Mouse (Mus musculus): ENCODE results near the gene Lag3. TPM values are rescaled to one million over a fixed set of nuclear protein-coding genes. Genes with fewer than 3 reads are reported as not detected.
A peak's percentile ranks its signal among the peaks of the same experiment; 100 is the strongest.

Gene Lag3
- polyA plus RNA-seq, 1 experiment from 2014 or later = 2.9 TPM

DNA sequence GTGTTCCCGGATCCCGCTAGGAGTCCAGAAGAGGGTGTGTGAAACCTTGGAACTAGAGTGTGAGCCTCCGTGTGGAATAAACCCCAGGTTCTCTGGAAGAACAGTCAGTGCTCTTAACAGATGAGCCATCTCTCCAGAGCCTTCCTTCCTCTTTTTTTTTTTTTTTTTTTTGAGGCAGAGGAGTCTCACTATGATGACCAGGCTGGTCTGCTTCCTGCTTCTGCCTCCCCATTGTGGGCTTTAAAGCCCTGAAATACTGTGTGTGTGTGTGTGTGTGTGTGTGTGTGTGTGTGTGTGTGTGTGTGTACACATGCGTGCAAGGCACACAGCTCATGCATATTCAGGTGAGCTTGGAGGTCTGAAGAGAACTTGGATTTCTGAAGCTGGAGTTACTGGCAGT is 10.0 kb upstream of the Lag3 start:
- H3K36me3 ChIP-seq (ENCODE audit: insufficient read depth, low read length) = no peaks in the 10 kb centered on the region
- H3K4me1 ChIP-seq (replicated peaks; ENCODE audit: insufficient read depth, low read length) = peaks cover 21% of the 10 kb centered on the region
- H3K4me2 ChIP-seq (ENCODE audit: low read length) = no peak overlapping the region
- no peak overlapping the region for H3K4me3 ChIP-seq (replicated peaks; ENCODE audit: low read depth, low read length)
- WGBS = 62% methylated on average over 4 of the region's 4 CpGs
- DNase-seq (ENCODE audit: low spot score) = no peak
- H3K27ac ChIP-seq = peak overlapping the region; percentile 99; the same call in 1 of the 2 replicates
- no peak for ATAC-seq (replicated peaks; ENCODE audit: low FRiP score, low read depth)
- TF ChIP-seq CTCF (IDR thresholded peaks at IDR 0.05; ENCODE audit: low read depth) = no peak
- H3K27me3 ChIP-seq (ENCODE audit: insufficient read depth, low read length) = no peaks in the 10 kb centered on the region
- H3K9me3 ChIP-seq (replicated peaks; ENCODE audit: low read length) = no peaks in the 10 kb centered on the region
- H3K9ac ChIP-seq (ENCODE audit: low read depth, low read length) = no peak overlapping the region

DNA sequence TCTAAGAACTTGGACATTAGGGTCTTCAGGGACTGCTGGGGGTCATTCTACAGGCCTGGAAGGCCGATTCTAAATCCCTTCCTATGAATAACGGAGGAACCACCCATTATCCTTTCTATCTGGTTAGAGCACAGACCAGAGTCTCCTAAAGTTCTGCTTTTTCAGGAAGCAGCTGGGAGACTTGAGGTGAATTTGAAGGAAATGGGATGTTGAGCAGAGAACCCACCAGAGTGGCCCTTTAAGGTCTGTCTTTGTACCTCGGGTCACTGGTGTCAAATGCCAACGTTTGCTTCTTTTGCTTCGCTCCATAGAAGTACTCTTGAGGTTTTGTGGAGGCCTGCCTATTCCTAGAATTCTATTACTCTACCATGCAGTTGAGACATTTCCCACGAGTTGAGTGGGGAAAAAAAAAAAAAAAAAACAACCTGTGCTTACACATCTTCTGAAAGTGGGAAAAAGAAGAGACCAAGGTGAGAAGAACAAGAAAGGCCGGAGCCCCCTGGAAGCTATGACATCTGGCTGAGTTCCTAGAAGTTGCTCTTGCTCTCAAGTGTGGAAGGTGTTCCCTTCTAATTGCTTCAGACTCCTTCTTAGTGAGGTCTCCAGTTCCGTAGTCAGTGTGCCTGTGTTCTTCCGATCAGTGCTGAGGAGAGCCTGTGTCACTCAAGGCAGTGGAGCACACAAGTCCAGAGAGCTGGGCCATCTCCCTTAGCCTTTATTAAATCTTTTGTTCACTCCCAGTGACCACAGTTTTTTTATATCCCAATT is 9.0 kb upstream of the Lag3 start:
- Histone ChIP-seq H3K27ac (peak overlapping the region; percentile 99), H3K4me3 (replicated peaks; ENCODE audit: low read depth, low read length) (0 out of 2 replicates have a peak overlapping the region, but pooled peaks have one; percentile 23), H3K27me3 (ENCODE audit: insufficient read depth, low read length) (no peaks in the 10 kb centered on the region), H3K9ac (ENCODE audit: low read depth, low read length) (no peak overlapping the region), H3K9me3 (replicated peaks; ENCODE audit: low read length) (no peaks in the 10 kb centered on the region), H3K4me1 (replicated peaks; ENCODE audit: insufficient read depth, low read length) (peaks cover 29% of the 10 kb centered on the region), H3K4me2 (ENCODE audit: low read length) (peak overlapping the region; percentile 84; the same call in 1 of the 2 replicates), H3K36me3 (ENCODE audit: insufficient read depth, low read length) (no peaks in the 10 kb centered on the region)
- TF ChIP-seq CTCF (IDR thresholded peaks at IDR 0.05; ENCODE audit: low read depth) = no peak
- WGBS = 21% methylated on average over 9 of the region's 9 CpGs
- no peak for ATAC-seq (replicated peaks; ENCODE audit: low FRiP score, low read depth)
- DNase-seq (ENCODE audit: low spot score) = no peak

DNA sequence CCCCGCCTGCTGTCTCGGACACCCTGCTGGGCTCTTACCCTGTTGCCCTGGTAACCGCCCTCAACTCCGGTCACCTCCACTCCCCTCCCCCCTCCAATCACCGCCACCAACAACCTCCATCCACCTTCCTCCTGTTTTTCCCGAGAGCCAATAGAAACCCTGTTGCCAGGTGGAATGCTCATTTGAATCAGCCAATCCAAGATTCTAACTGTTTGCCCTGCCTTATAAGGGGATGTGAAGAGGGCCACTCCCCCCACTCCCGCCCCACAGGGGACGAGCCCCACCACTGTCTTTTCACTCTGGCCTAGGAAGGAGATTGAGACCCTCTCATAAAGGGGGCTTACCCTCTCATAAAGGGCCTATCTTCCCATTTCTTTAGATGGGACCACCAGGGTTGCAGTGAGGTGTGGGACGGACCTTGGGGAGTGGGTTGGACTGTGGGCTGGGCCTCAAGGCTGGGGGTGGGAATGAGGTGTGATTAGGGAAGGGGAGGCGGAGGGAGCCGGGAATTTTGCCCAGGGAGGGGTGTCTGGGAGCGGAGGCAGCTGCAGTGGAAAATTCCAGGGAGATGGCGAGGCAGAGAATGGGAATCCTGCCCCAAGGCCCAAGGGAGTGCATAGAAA is 8.3 kb upstream of the Lag3 start, which contains the start of gene Ptms:
Ptms (minus strand) TSS at position 409 of the 623 bp plus-strand sequence.
- DNase-seq (ENCODE audit: low spot score) (peak; percentile 99), ATAC-seq (replicated peaks; ENCODE audit: low FRiP score, low read depth) (peak; percentile 81)
- peaks cover 32% of the 10 kb centered on the region for H3K4me1 ChIP-seq (replicated peaks; ENCODE audit: insufficient read depth, low read length)
- peak within 1 kb of the TSS; percentile 99 for H3K27ac ChIP-seq
- no peak within 1 kb of the TSS for H3K9ac ChIP-seq (ENCODE audit: low read depth, low read length)
- H3K9me3 ChIP-seq (replicated peaks; ENCODE audit: low read length) = no peaks in the 10 kb centered on the region
- peak within 1 kb of the TSS; percentile 23 for H3K4me3 ChIP-seq (replicated peaks; ENCODE audit: low read depth, low read length)
- H3K27me3 ChIP-seq (ENCODE audit: insufficient read depth, low read length) = no peaks in the 10 kb centered on the region
- 3% methylated on average over 13 of the region's 13 CpGs for WGBS
- peak within 1 kb of the TSS; percentile 84 for H3K4me2 ChIP-seq (ENCODE audit: low read length)
- H3K36me3 ChIP-seq (ENCODE audit: insufficient read depth, low read length) = peaks cover 2% of the 10 kb centered on the region
- no peak for TF ChIP-seq CTCF (IDR thresholded peaks at IDR 0.05; ENCODE audit: low read depth)

DNA sequence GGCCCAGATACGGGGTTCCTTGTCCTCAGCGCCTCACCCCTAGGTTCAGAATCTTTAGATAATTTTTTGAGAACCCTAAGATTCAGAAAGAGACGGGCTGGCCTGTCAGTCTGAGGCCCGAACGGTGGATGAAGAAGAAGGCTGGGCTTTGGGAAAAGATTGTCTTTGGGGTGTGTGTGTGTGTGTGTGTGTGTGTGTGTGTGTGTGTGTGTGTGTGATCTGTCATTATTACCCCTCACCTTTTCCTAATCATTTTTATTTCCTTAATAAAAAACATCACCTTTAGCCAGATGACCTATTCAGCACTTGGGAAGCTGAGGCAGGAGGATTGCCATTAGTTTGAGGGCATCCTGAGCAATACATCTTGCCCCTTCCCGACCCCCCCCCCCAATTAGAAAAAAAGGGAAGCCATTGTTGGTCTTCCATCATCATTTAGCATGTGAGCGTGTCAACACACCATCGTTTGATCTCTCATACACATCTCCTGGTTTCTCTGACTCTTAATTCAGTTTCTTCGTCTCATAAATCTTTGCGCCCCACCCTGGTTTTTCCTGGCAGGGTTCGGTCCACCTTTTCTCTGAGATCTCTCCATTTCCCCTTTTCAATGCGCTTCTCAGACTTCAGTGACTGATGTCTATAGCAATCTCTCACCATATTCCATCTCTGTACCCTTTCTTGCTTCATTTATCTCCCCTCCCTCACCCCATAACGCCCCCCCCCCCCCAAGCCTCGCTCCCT is 7.6 kb upstream of the Lag3 start:
- no peak for TF ChIP-seq CTCF (IDR thresholded peaks at IDR 0.05; ENCODE audit: low read depth)
- no peaks in the 10 kb centered on the region for H3K9me3 ChIP-seq (replicated peaks; ENCODE audit: low read length)
- H3K27me3 ChIP-seq (ENCODE audit: insufficient read depth, low read length) = no peaks in the 10 kb centered on the region
- peaks cover 9% of the 10 kb centered on the region for H3K36me3 ChIP-seq (ENCODE audit: insufficient read depth, low read length)
- ATAC-seq (replicated peaks; ENCODE audit: low FRiP score, low read depth) = no peak
- peaks cover 35% of the 10 kb centered on the region for H3K4me1 ChIP-seq (replicated peaks; ENCODE audit: insufficient read depth, low read length)
- peak overlapping the region; percentile 99 for H3K27ac ChIP-seq
- H3K4me3 ChIP-seq (replicated peaks; ENCODE audit: low read depth, low read length) = peak overlapping the region; percentile 23; the same call in 1 of the 2 replicates
- H3K9ac ChIP-seq (ENCODE audit: low read depth, low read length) = no peak overlapping the region
- H3K4me2 ChIP-seq (ENCODE audit: low read length) = peak overlapping the region; percentile 84
- WGBS = 21% methylated on average over 13 of the region's 14 CpGs
- no peak for DNase-seq (ENCODE audit: low spot score)

DNA sequence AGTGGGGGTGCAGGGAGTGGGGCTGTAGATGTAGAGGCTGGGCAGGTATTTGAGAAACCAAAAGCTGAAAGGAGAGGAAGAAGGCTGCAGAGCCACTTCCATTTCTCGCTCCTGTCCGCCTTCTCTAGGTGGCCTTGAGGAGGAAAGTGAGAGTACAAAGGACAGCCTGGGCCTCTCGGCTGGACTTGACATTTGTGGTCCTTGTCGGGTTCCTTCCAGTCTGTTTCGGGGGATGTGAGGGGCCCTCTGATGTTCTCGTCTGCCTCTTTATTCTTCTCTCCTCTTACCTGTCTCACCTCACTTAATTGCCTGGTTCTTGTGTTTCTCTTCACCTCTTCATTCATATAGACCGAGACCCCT is 6.8 kb upstream of the Lag3 start:
- Histone ChIP-seq H3K9me3 (replicated peaks; ENCODE audit: low read length) (no peaks in the 10 kb centered on the region), H3K36me3 (ENCODE audit: insufficient read depth, low read length) (peaks cover 12% of the 10 kb centered on the region), H3K4me2 (ENCODE audit: low read length) (peak overlapping the region; percentile 84), H3K27ac (peak overlapping the region; percentile 99), H3K4me1 (replicated peaks; ENCODE audit: insufficient read depth, low read length) (peaks cover 35% of the 10 kb centered on the region), H3K27me3 (ENCODE audit: insufficient read depth, low read length) (no peaks in the 10 kb centered on the region), H3K9ac (ENCODE audit: low read depth, low read length) (peak overlapping the region; percentile 100), H3K4me3 (replicated peaks; ENCODE audit: low read depth, low read length) (peak overlapping the region; percentile 86)
- ATAC-seq (replicated peaks; ENCODE audit: low FRiP score, low read depth) (no peak), DNase-seq (ENCODE audit: low spot score) (no peak)
- TF ChIP-seq CTCF (IDR thresholded peaks at IDR 0.05; ENCODE audit: low read depth) = no peak
- WGBS = 7% methylated on average over 7 of the region's 7 CpGs

All from kidney, postnatal 0 days (tissue).